Mouse (Mus musculus): ENCODE data around the gene Alox12. TPM values are rescaled to one million over a fixed set of nuclear protein-coding genes. Genes with fewer than 3 reads are reported as not detected.
A peak's percentile ranks its signal among the peaks of the same experiment; 100 is the strongest.

Gene Alox12
- total RNA-seq, 2 experiments from 2014 or later = 1.3 to 1.7 TPM

GRCm38 (mm10) chr11:70199107-70199506, 56.0 kb downstream of the Alox12 start:
- no peak for DNase-seq (ENCODE audit: low spot score in 2 of 2)

GRCm38 (mm10) chr11:70198332-70198731, 56.8 kb downstream of the Alox12 start:
- DNase-seq (ENCODE audit: low spot score in 2 of 2) = no peak

GRCm38 (mm10) chr11:70193354-70194285, 61.5 kb downstream of the Alox12 start:
- no peak for DNase-seq (ENCODE audit: low spot score in 2 of 2)

GRCm38 (mm10) chr11:70192157-70192556, 63.0 kb downstream of the Alox12 start:
- no peak for DNase-seq (ENCODE audit: low spot score in 2 of 2)

Small RNA genes within 50 kb of the gene (microRNA-seq; reads per million reads assigned to microRNA genes)
- gene Mir195a (1,016 reads per million, percentile 76 among the genes with 10 or more reads in this experiment), gene Mir497 (not detected), gene Mir497b (not detected)

Other genes starting within 250 kb of the Alox12 start
- 100 to 1,000 TPM; 233 to 241 TPM for gene Acadvl, start 239.9 kb downstream of the Alox12 start, total RNA-seq (2021)
- gene Dlg4, start 238.4 kb downstream of the Alox12 start, total RNA-seq (2021) = 10 to 100 TPM; 23.9 to 33.8 TPM
- gene Asgr1, start 201.3 kb downstream of the Alox12 start, total RNA-seq (2021) = under 1 TPM in 1 of 2 experiments, not detected in 1; 0.62 TPM
- under 1 TPM in 1 of 2 experiments, not detected in 1; 0.62 TPM for gene Asgr2, start 162.7 kb downstream of the Alox12 start, total RNA-seq (2021)
- 1 to 10 TPM; 2.8 to 4.2 TPM for gene Mgl2, start 125.0 kb downstream of the Alox12 start, total RNA-seq (2021)
- 10 to 100 TPM in 1 of 2 experiments, 1 to 10 TPM in 1; 8.6 to 10.5 TPM for gene Clec10a, start 99.2 kb downstream of the Alox12 start, total RNA-seq (2021)
- not detected for gene Slc16a11, start 42.6 kb downstream of the Alox12 start, total RNA-seq (2021)
- 1 to 10 TPM; 2.6 to 3.2 TPM for gene Slc16a13, start 34.3 kb downstream of the Alox12 start, total RNA-seq (2021)
- 10 to 100 TPM; 20.2 to 22.2 TPM for gene Bcl6b, start 25.6 kb downstream of the Alox12 start, total RNA-seq (2021)
- gene 0610010K14Rik, start 17.4 kb downstream of the Alox12 start, total RNA-seq (2021) = 10 to 100 TPM; 51.4 to 56.9 TPM
- 1 to 10 TPM; 2.5 to 4.1 TPM for gene Gm21988, start 15.5 kb downstream of the Alox12 start, total RNA-seq (2021)
- gene Rnasek, start 15.5 kb downstream of the Alox12 start, total RNA-seq (2021) = 100 to 1,000 TPM in 1 of 2 experiments, 10 to 100 TPM in 1; 83.0 to 103 TPM
- gene Alox12e, start 67.3 kb upstream of the Alox12 start, total RNA-seq (2021) = under 1 TPM in 1 of 2 experiments, not detected in 1; 0.13 TPM
- under 1 TPM; 0.13 to 0.25 TPM for gene Alox15, start 96.7 kb upstream of the Alox12 start, total RNA-seq (2021)
- 10 to 100 TPM; 26.1 to 26.5 TPM for gene Pelp1, start 154.7 kb upstream of the Alox12 start, total RNA-seq (2021)
- 10 to 100 TPM; 20.4 to 24.7 TPM for gene Arrb2, start 177.3 kb upstream of the Alox12 start, total RNA-seq (2021)
- 10 to 100 TPM; 11.2 TPM for gene Med11, start 196.6 kb upstream of the Alox12 start, total RNA-seq (2021)
- 1 to 10 TPM in 1 of 2 experiments, under 1 TPM in 1; 0.96 to 1.3 TPM for gene Zmynd15, start 204.1 kb upstream of the Alox12 start, total RNA-seq (2021)
- gene Cxcl16, start 204.6 kb upstream of the Alox12 start, total RNA-seq (2021) = 1 to 10 TPM; 5.0 to 5.1 TPM
- gene Tm4sf5, start 249.9 kb upstream of the Alox12 start, total RNA-seq (2021) = not detected